Mouse (Mus musculus) intestine, embryonic 16.5 days (tissue): Measurements from ENCODE around the gene B3galt4. TPM values are rescaled to one million over a fixed set of nuclear protein-coding genes. Genes with fewer than 3 reads are reported as not detected.
"Not testable (repeated sequence)": the region's sequence is repeated elsewhere in the genome, so short reads cannot be mapped to it uniquely, and the experiment has no call there.

Experiments
- ATAC-seq: fragments of 200-750 bp; cut with Nextera tagmentation; 2 replicates; pipeline ENCODE4 v1.8.0; 2017; ENCODE audit warnings: moderate TSS enrichment, moderate library complexity
- H3K27ac ChIP-seq: fragments of 300-500 bp; sonication (generic); 2 replicates; pipeline ENCODE4 v1.5.1; 2014; ENCODE audit warnings: mild to moderate bottlenecking, low read length
- H3K27me3 ChIP-seq: fragments of 300-500 bp; sonication (generic); replicated peaks from 2 replicates; pipeline ENCODE4 v1.6.1; 2014; ENCODE audit warnings: low read length, control low read depth, mixed read lengths; ENCODE audit not compliant: control insufficient read depth, insufficient read depth
- H3K36me3 ChIP-seq: fragments of 300-500 bp; sonication (generic); 2 replicates; pipeline ENCODE4 v1.6.1; 2014; ENCODE audit warnings: low read length, control low read depth; ENCODE audit not compliant: control insufficient read depth, insufficient read depth
- H3K4me1 ChIP-seq: fragments of 300-500 bp; sonication (generic); 2 replicates; pipeline ENCODE4 v1.6.1; 2014; ENCODE audit warnings: low read length, control low read depth, mixed read lengths; ENCODE audit not compliant: control insufficient read depth, insufficient read depth
- H3K4me2 ChIP-seq: fragments of 300-500 bp; sonication (generic); 2 replicates; pipeline ENCODE4 v1.6.1; 2014; ENCODE audit warnings: low read depth, low read length, control low read depth
- H3K4me3 ChIP-seq: fragments of 300-500 bp; sonication (generic); 2 replicates; pipeline ENCODE4 v1.5.1; 2014; ENCODE audit warnings: mild to moderate bottlenecking, low read length
- H3K9ac ChIP-seq: fragments of 300-500 bp; sonication (generic); 2 replicates; pipeline ENCODE4 v1.6.1; 2014; ENCODE audit warnings: low read depth, low read length
- H3K9me3 ChIP-seq: fragments of 300-500 bp; sonication (generic); 2 replicates; pipeline ENCODE4 v1.6.1; 2016; ENCODE audit warnings: low read length, control low read depth; ENCODE audit not compliant: control insufficient read depth
- WGBS: fragments of 180-500 bp; shearing (Covaris S2); extraction: QIAGEN DNeasy Blood & Tissue Kit; methylation state at CpG from one replicate; pipeline ENCODE4 v1.1.7; 2014; 5-methylcytosine and 5-hydroxymethylcytosine counted together
- polyA plus RNA-seq: library from polyadenylated mRNA; unstranded; fragments of >200 nt; fragmentation: Nextera tagmentation; extraction: Ambion mirVana; gene quantifications from 2 replicates; pipeline ENCODE4 v1.2.1, GENCODE M21; 2015

The B3galt4 gene
- polyA plus RNA-seq = 12.6 and 15.5 TPM in 2 replicates

GRCm38 (mm10) chr17:33951021-33951946 lies at the start of gene B3galt4:
B3galt4 (minus strand) TSS chr17:33951488.
- H3K4me1 ChIP-seq = peaks cover 54% of the 10 kb centered on the region
- under 1% methylated on average over 45 of the region's 45 CpGs for WGBS
- H3K36me3 ChIP-seq = 0 out of 2 replicates have a peak, but pooled peaks cover 2% of the 10 kb centered on the region

GRCm38 (mm10) chr17:34000796-34001195 lies 49.5 kb upstream of the B3galt4 start:
- not testable (repeated sequence) for H3K4me3 ChIP-seq, H3K27ac ChIP-seq, H3K9me3 ChIP-seq, H3K27me3 ChIP-seq, H3K4me1 ChIP-seq, ATAC-seq, H3K36me3 ChIP-seq
- 49% methylated on average over 2 of the region's 2 CpGs for WGBS
- peak overlapping the region; percentile 94; the same call in 1 of the 2 replicates for H3K4me2 ChIP-seq
- 0 out of 2 replicates have a peak overlapping the region, but pooled peaks have one; percentile 55 for H3K9ac ChIP-seq

More at GRCm38 (mm10) chr17:33951021-33951946, at the start of gene B3galt4:
- H3K4me2 ChIP-seq = peak within 1 kb of the TSS; percentile 91
- no peaks in the 10 kb centered on the region for H3K9me3 ChIP-seq
- peak; percentile 81 for ATAC-seq
- no peaks in the 10 kb centered on the region for H3K27me3 ChIP-seq
- H3K9ac ChIP-seq = peak within 1 kb of the TSS; percentile 95
- peak within 1 kb of the TSS; percentile 61 for H3K4me3 ChIP-seq
- H3K27ac ChIP-seq = peak within 1 kb of the TSS; percentile 98

GRCm38 (mm10) chr17:34000150-34000537 lies 48.9 kb upstream of the B3galt4 start, which contains the start of gene H2-K1:
H2-K1 (minus strand) TSS chr17:34000347.
- Histone ChIP-seq H3K4me3 (peak within 1 kb of the TSS; percentile 61), H3K9me3 (no peaks in the 10 kb centered on the region), H3K4me2 (peak within 1 kb of the TSS; percentile 94), H3K27me3 (0 out of 2 replicates have a peak, but pooled peaks cover 3% of the 10 kb centered on the region), H3K36me3 (no peaks in the 10 kb centered on the region), H3K4me1 (no peaks in the 10 kb centered on the region), H3K9ac (peak within 1 kb of the TSS; percentile 70), H3K27ac (peak within 1 kb of the TSS; percentile 28)
- ATAC-seq = peak; percentile 98
- 0% methylated on average over 30 of the region's 30 CpGs for WGBS

DNA sequence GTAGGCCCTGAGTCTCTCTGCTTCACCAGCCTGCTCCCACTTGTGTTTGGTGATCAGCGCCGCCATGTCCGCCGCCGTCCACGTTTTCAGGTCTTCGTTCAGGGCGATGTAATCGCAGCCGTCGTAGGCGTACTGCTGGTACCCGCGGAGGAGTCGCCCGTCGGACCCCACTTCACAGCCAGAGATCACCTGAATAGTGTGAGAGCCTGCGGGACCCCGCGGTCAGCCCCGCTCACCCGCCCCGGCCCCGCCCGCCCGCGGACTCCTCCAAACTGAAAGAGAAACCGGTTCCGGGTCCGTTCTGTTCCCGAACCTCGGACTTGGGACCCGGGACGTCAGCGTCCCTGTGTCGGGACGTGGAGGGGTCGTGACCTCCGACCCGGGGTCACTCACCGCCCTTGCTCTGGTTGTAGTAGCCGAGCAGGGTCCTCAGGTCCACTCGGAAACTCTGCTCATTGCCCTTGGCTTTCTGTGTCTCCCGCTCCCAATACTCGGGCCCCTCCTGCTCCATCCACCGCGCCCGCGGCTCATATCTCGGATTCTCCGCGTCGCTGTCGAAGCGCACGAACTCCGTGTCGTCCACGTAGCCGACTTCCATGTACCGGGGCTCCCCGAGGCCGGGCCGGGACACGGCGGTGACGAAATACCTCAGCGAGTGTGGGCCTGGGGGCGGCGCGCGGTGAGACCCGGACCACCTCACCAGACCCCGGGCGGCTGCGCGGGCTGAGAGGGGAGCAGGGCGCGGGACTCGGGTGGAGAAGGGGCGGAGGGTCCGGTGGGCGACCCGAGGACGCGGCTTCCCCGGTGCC lies 48.3 kb upstream of the B3galt4 start:
- H3K4me1 ChIP-seq = no peaks in the 10 kb centered on the region
- peak overlapping the region; percentile 94 for H3K4me2 ChIP-seq
- H3K27ac ChIP-seq = peak overlapping the region; percentile 11; the same call in 1 of the 2 replicates
- no peaks in the 10 kb centered on the region for H3K36me3 ChIP-seq
- H3K9ac ChIP-seq = peak overlapping the region; percentile 70
- peak; percentile 57 for ATAC-seq
- 0 out of 2 replicates have a peak, but pooled peaks cover 3% of the 10 kb centered on the region for H3K27me3 ChIP-seq
- peak overlapping the region; percentile 61 for H3K4me3 ChIP-seq
- H3K9me3 ChIP-seq = no peaks in the 10 kb centered on the region
- 2% methylated on average over 87 of the region's 87 CpGs for WGBS

GRCm38 (mm10) chr17:33998697-33999096 lies 47.4 kb upstream of the B3galt4 start:
- H3K4me2 ChIP-seq, H3K4me3 ChIP-seq, H3K27me3 ChIP-seq, H3K9me3 ChIP-seq, H3K27ac ChIP-seq, H3K9ac ChIP-seq, ATAC-seq, H3K36me3 ChIP-seq, H3K4me1 ChIP-seq: not testable (repeated sequence)
- 45% methylated on average over 5 of the region's 5 CpGs for WGBS

GRCm38 (mm10) chr17:33997025-33997424 lies 45.7 kb upstream of the B3galt4 start:
- H3K27ac ChIP-seq, H3K4me3 ChIP-seq, H3K27me3 ChIP-seq, H3K9ac ChIP-seq, H3K4me2 ChIP-seq, H3K9me3 ChIP-seq, H3K4me1 ChIP-seq, ATAC-seq, H3K36me3 ChIP-seq: not testable (repeated sequence)
- WGBS = 89% methylated on average over 2 of the region's 2 CpGs

DNA sequence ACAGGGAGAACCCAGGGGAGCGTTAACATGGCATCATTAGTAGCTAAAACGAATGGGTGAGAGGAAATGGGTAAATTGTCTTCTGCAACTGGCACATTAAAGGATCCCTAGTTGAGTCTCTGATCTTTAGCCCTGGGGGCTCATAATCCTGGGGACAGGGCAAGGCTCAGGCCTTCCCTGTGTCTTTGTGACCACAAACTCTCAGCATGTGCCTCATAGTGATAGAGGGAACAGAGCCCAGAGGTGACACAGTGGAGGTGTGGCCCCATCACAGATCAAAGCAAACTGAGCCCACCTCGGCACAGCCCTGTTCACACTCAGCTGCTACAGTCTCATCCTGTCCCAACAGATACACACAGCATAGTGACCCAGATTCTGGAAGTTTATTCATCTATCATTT lies 44.4 kb upstream of the B3galt4 start:
- H3K9ac ChIP-seq = no peak overlapping the region
- no peaks in the 10 kb centered on the region for H3K9me3 ChIP-seq
- 43% methylated on average over 3 of the region's 3 CpGs for WGBS
- H3K27me3 ChIP-seq = 0 out of 2 replicates have a peak, but pooled peaks cover 3% of the 10 kb centered on the region
- no peaks in the 10 kb centered on the region for H3K4me1 ChIP-seq
- H3K36me3 ChIP-seq = no peaks in the 10 kb centered on the region
- no peak for ATAC-seq
- no peak overlapping the region for H3K4me2 ChIP-seq
- H3K27ac ChIP-seq = no peak overlapping the region
- H3K4me3 ChIP-seq = no peak overlapping the region

DNA sequence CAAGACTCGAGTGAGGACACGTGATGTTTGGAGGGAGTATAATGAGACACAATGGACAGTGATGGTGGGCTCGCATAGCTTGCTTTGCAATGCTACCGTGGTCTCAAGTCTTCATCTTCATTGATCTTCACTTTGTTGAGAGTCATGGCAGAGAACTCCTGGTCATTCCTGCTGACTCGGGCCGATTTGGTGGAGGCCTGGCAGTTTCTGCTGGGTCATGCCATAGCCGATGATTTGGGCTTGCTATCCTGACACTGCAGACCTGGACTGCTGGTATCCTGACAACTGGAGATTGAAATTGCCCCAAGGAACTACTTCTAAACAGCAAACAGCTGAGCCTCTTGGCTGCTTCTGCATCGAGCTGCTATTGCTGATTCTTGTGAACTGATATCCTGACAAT lies 43.7 kb upstream of the B3galt4 start:
- H3K27me3 ChIP-seq = no peaks in the 10 kb centered on the region
- ATAC-seq = no peak
- no peak overlapping the region for H3K4me2 ChIP-seq
- no peak overlapping the region for H3K9ac ChIP-seq
- no peak overlapping the region for H3K4me3 ChIP-seq
- no peak overlapping the region for H3K27ac ChIP-seq
- H3K36me3 ChIP-seq = no peaks in the 10 kb centered on the region
- H3K4me1 ChIP-seq = no peaks in the 10 kb centered on the region
- no peaks in the 10 kb centered on the region for H3K9me3 ChIP-seq
- 93% methylated on average over 8 of the region's 8 CpGs for WGBS
